Mouse (Mus musculus): ENCODE results near the gene Phlpp1. TPM values are rescaled to one million over a fixed set of nuclear protein-coding genes. Genes with fewer than 3 reads are reported as not detected.

The Phlpp1 gene
- polyA plus RNA-seq (2012; rRNA removed) = 47.1 and 49.8 TPM in 2 replicates

- H3K4me3 ChIP-seq (ENCODE audit: insufficient read depth, low read length) = peak within 1 kb of the TSS; percentile 89
- peak within 1 kb of the TSS; percentile 99 for H3K27ac ChIP-seq (ENCODE audit: insufficient read depth, low read length)
- TF ChIP-seq POLR2A (IDR thresholded peaks at IDR 0.05; ENCODE audit: extremely low read depth, insufficient read depth, low read length) (peak; percentile 51; the same call in 1 of the 2 replicates), CTCF (IDR thresholded peaks at IDR 0.05; ENCODE audit: extremely low read depth, insufficient read depth, low read length) (peak; percentile 71)
- H3K4me1 ChIP-seq (ENCODE audit: control insufficient read depth, insufficient read depth, low read length) = peaks cover 1% of the 10 kb centered on the region; the same call in 1 of the 2 replicates
Measured at GRCm38 (mm10) chr1:106171241-106172220, at the start of gene Phlpp1. Phlpp1 (plus strand) TSS chr1:106171752.

GRCm38 (mm10) chr1:106126601-106127000 is 45.0 kb upstream of the Phlpp1 start:
- Histone ChIP-seq H3K27ac (ENCODE audit: insufficient read depth, low read length) (no peak overlapping the region), H3K4me3 (ENCODE audit: insufficient read depth, low read length) (no peak overlapping the region), H3K4me1 (ENCODE audit: control insufficient read depth, insufficient read depth, low read length) (peaks cover 2% of the 10 kb centered on the region)
- TF ChIP-seq CTCF (IDR thresholded peaks at IDR 0.05; ENCODE audit: extremely low read depth, insufficient read depth, low read length) = no peak
- no peak for TF ChIP-seq POLR2A (IDR thresholded peaks at IDR 0.05; ENCODE audit: extremely low read depth, insufficient read depth, low read length)

- Histone ChIP-seq H3K27ac (ENCODE audit: insufficient read depth, low read length) (no peak overlapping the region), H3K4me1 (ENCODE audit: control insufficient read depth, insufficient read depth, low read length) (peaks cover 2% of the 10 kb centered on the region), H3K4me3 (ENCODE audit: insufficient read depth, low read length) (no peak overlapping the region)
- TF ChIP-seq CTCF (IDR thresholded peaks at IDR 0.05; ENCODE audit: extremely low read depth, insufficient read depth, low read length) (no peak), POLR2A (IDR thresholded peaks at IDR 0.05; ENCODE audit: extremely low read depth, insufficient read depth, low read length) (no peak)
Measured at GRCm38 (mm10) chr1:106131697-106132349, 39.7 kb upstream of the Phlpp1 start.

- TF ChIP-seq POLR2A (IDR thresholded peaks at IDR 0.05; ENCODE audit: extremely low read depth, insufficient read depth, low read length) (no peak), CTCF (IDR thresholded peaks at IDR 0.05; ENCODE audit: extremely low read depth, insufficient read depth, low read length) (no peak)
- peaks cover 2% of the 10 kb centered on the region for H3K4me1 ChIP-seq (ENCODE audit: control insufficient read depth, insufficient read depth, low read length)
Measured at GRCm38 (mm10) chr1:106132350-106132700, 39.2 kb upstream of the Phlpp1 start.

GRCm38 (mm10) chr1:106138691-106139090 is 32.9 kb upstream of the Phlpp1 start:
- H3K4me1 ChIP-seq (ENCODE audit: control insufficient read depth, insufficient read depth, low read length) = no peaks in the 10 kb centered on the region
- TF ChIP-seq CTCF (IDR thresholded peaks at IDR 0.05; ENCODE audit: extremely low read depth, insufficient read depth, low read length) (no peak), POLR2A (IDR thresholded peaks at IDR 0.05; ENCODE audit: extremely low read depth, insufficient read depth, low read length) (no peak)
- H3K4me3 ChIP-seq (ENCODE audit: insufficient read depth, low read length) = no peak overlapping the region
- no peak overlapping the region for H3K27ac ChIP-seq (ENCODE audit: insufficient read depth, low read length)

More at GRCm38 (mm10) chr1:106132350-106132700, 39.2 kb upstream of the Phlpp1 start:
- Histone ChIP-seq H3K4me3 (ENCODE audit: insufficient read depth, low read length) (no peak overlapping the region), H3K27ac (ENCODE audit: insufficient read depth, low read length) (no peak overlapping the region)

- no peak overlapping the region for H3K27ac ChIP-seq (ENCODE audit: insufficient read depth, low read length)
- no peaks in the 10 kb centered on the region for H3K4me1 ChIP-seq (ENCODE audit: control insufficient read depth, insufficient read depth, low read length)
- no peak overlapping the region for H3K4me3 ChIP-seq (ENCODE audit: insufficient read depth, low read length)
- TF ChIP-seq POLR2A (IDR thresholded peaks at IDR 0.05; ENCODE audit: extremely low read depth, insufficient read depth, low read length) (no peak), CTCF (IDR thresholded peaks at IDR 0.05; ENCODE audit: extremely low read depth, insufficient read depth, low read length) (no peak)
Measured at GRCm38 (mm10) chr1:106139137-106139536, 32.4 kb upstream of the Phlpp1 start.

GRCm38 (mm10) chr1:106142010-106142409 is 29.5 kb upstream of the Phlpp1 start:
- Histone ChIP-seq H3K4me3 (ENCODE audit: insufficient read depth, low read length) (no peak overlapping the region), H3K27ac (ENCODE audit: insufficient read depth, low read length) (no peak overlapping the region), H3K4me1 (ENCODE audit: control insufficient read depth, insufficient read depth, low read length) (no peaks in the 10 kb centered on the region)
- TF ChIP-seq POLR2A (IDR thresholded peaks at IDR 0.05; ENCODE audit: extremely low read depth, insufficient read depth, low read length) (no peak), CTCF (IDR thresholded peaks at IDR 0.05; ENCODE audit: extremely low read depth, insufficient read depth, low read length) (no peak)

- Histone ChIP-seq H3K27ac (ENCODE audit: insufficient read depth, low read length) (no peak overlapping the region), H3K4me3 (ENCODE audit: insufficient read depth, low read length) (no peak overlapping the region), H3K4me1 (ENCODE audit: control insufficient read depth, insufficient read depth, low read length) (no peaks in the 10 kb centered on the region)
- TF ChIP-seq POLR2A (IDR thresholded peaks at IDR 0.05; ENCODE audit: extremely low read depth, insufficient read depth, low read length) (no peak), CTCF (IDR thresholded peaks at IDR 0.05; ENCODE audit: extremely low read depth, insufficient read depth, low read length) (no peak)
Measured at GRCm38 (mm10) chr1:106144534-106144933, 27.0 kb upstream of the Phlpp1 start.

- Histone ChIP-seq H3K27ac (ENCODE audit: insufficient read depth, low read length) (no peak overlapping the region), H3K4me1 (ENCODE audit: control insufficient read depth, insufficient read depth, low read length) (no peaks in the 10 kb centered on the region), H3K4me3 (ENCODE audit: insufficient read depth, low read length) (no peak overlapping the region)
- no peak for TF ChIP-seq CTCF (IDR thresholded peaks at IDR 0.05; ENCODE audit: extremely low read depth, insufficient read depth, low read length)
- no peak for TF ChIP-seq POLR2A (IDR thresholded peaks at IDR 0.05; ENCODE audit: extremely low read depth, insufficient read depth, low read length)
Measured at GRCm38 (mm10) chr1:106145055-106145454, 26.5 kb upstream of the Phlpp1 start.

Measured in cortical plate, adult 2 months (tissue).